Mouse (Mus musculus): ENCODE data around the gene Tmem239.

Gene Tmem239

GRCm38 (mm10) chr2:130408194-130408593 lies 1.9 kb downstream of the Tmem239 start:
- ATAC-seq (ENCODE audit: insufficient number of reproducible peaks, low FRiP score, low TSS enrichment): no peak

- ATAC-seq (ENCODE audit: insufficient number of reproducible peaks, low FRiP score, low TSS enrichment): peak; percentile 76
Measured at GRCm38 (mm10) chr2:130411558-130412495, 5.5 kb downstream of the Tmem239 start.

GRCm38 (mm10) chr2:130412775-130413174 lies 6.5 kb downstream of the Tmem239 start:
- no peak for ATAC-seq (ENCODE audit: insufficient number of reproducible peaks, low FRiP score, low TSS enrichment)

GRCm38 (mm10) chr2:130414094-130414856 lies 8.0 kb downstream of the Tmem239 start:
- ATAC-seq (ENCODE audit: insufficient number of reproducible peaks, low FRiP score, low TSS enrichment): no peak

GRCm38 (mm10) chr2:130421781-130422620 lies 15.7 kb downstream of the Tmem239 start:
- ATAC-seq (ENCODE audit: insufficient number of reproducible peaks, low FRiP score, low TSS enrichment): no peak

GRCm38 (mm10) chr2:130423397-130424125 lies 17.3 kb downstream of the Tmem239 start:
- peak; percentile 54 for ATAC-seq (ENCODE audit: insufficient number of reproducible peaks, low FRiP score, low TSS enrichment)

- ATAC-seq (ENCODE audit: insufficient number of reproducible peaks, low FRiP score, low TSS enrichment): peak; percentile 90
Measured at GRCm38 (mm10) chr2:130424126-130424853, 18.0 kb downstream of the Tmem239 start, which contains the start of the genes Vps16 and Pced1a. Vps16 (plus strand) TSS chr2:130424339. Pced1a (minus strand) TSS chr2:130424701.

- ATAC-seq (ENCODE audit: insufficient number of reproducible peaks, low FRiP score, low TSS enrichment): no peak
Measured at GRCm38 (mm10) chr2:130425112-130425511, 18.8 kb downstream of the Tmem239 start.

GRCm38 (mm10) chr2:130429851-130430250 lies 23.6 kb downstream of the Tmem239 start:
- ATAC-seq (ENCODE audit: insufficient number of reproducible peaks, low FRiP score, low TSS enrichment): no peak

GRCm38 (mm10) chr2:130430484-130430883 lies 24.2 kb downstream of the Tmem239 start:
- no peak for ATAC-seq (ENCODE audit: insufficient number of reproducible peaks, low FRiP score, low TSS enrichment)

- ATAC-seq (ENCODE audit: insufficient number of reproducible peaks, low FRiP score, low TSS enrichment): no peak
Measured at GRCm38 (mm10) chr2:130432157-130432556, 25.9 kb downstream of the Tmem239 start.

GRCm38 (mm10) chr2:130433152-130433551 lies 26.9 kb downstream of the Tmem239 start:
- 0 out of 2 replicates have a peak, but pooled peaks have one; percentile 20 for ATAC-seq (ENCODE audit: insufficient number of reproducible peaks, low FRiP score, low TSS enrichment)

- no peak for ATAC-seq (ENCODE audit: insufficient number of reproducible peaks, low FRiP score, low TSS enrichment)
Measured at GRCm38 (mm10) chr2:130436769-130437168, 30.5 kb downstream of the Tmem239 start.

- ATAC-seq (ENCODE audit: insufficient number of reproducible peaks, low FRiP score, low TSS enrichment): no peak
Measured at GRCm38 (mm10) chr2:130438861-130439260, 32.6 kb downstream of the Tmem239 start.

GRCm38 (mm10) chr2:130439840-130440480 lies 33.7 kb downstream of the Tmem239 start:
- no peak for ATAC-seq (ENCODE audit: insufficient number of reproducible peaks, low FRiP score, low TSS enrichment)

- no peak for ATAC-seq (ENCODE audit: insufficient number of reproducible peaks, low FRiP score, low TSS enrichment)
Measured at GRCm38 (mm10) chr2:130442162-130442561, 35.9 kb downstream of the Tmem239 start.

- no peak for ATAC-seq (ENCODE audit: insufficient number of reproducible peaks, low FRiP score, low TSS enrichment)
Measured at GRCm38 (mm10) chr2:130448449-130448848, 42.2 kb downstream of the Tmem239 start.

GRCm38 (mm10) chr2:130449021-130449793 lies 42.9 kb downstream of the Tmem239 start:
- ATAC-seq (ENCODE audit: insufficient number of reproducible peaks, low FRiP score, low TSS enrichment): no peak
